12 mouse cellular contexts compared by ENCODE assay signal in genomic region chr1:75214442-75214841, GRCm38 (mm10). TPM values are rescaled to one million over a fixed set of nuclear protein-coding genes. Genes with fewer than 3 reads are reported as not detected.
DNase-seq lines count a peak whose midpoint lies in the region; ATAC-seq and TF ChIP-seq lines count a peak whose summit lies in the region.
"Had no signal": no experiment of that assay in that cellular context is flagged by ENCODE, and none has a peak within 500 bp of the region (broad histone marks: within the 10 kb centered on the region; RNA-seq: fewer than 3 reads in every experiment).

No protein-coding gene starts in this region.

- no peak overlapping the region for H3K4me3 ChIP-seq in lung, embryonic 15.5 days
- H3K4me3 ChIP-seq in brown adipose tissue, adult 24 weeks (ENCODE audit: insufficient read depth, low read depth, low read length): no peak overlapping the region
- no peak overlapping the region for H3K4me3 ChIP-seq in kidney, postnatal 0 days (replicated peaks; ENCODE audit: low read depth, low read length)
- H3K4me3 ChIP-seq in myocyte: no peak overlapping the region
- H3K4me3 ChIP-seq in forebrain, embryonic 11.5 days (ENCODE audit: low read depth, low read length): no peak overlapping the region
- H3K4me3 ChIP-seq: limb, embryonic 13.5 days had no signal

- 0 out of 2 replicates have a peak overlapping the region, but pooled peaks have one; percentile 11 for H3K27ac ChIP-seq in lung, embryonic 15.5 days
- peak overlapping the region; percentile 26; the same call in 1 of the 2 replicates for H3K27ac ChIP-seq in brown adipose tissue, adult 24 weeks (replicated peaks; ENCODE audit: low read depth, low read length)
- peak overlapping the region; percentile 85 for H3K27ac ChIP-seq in kidney, postnatal 0 days
- no peak overlapping the region for H3K27ac ChIP-seq in forebrain, embryonic 11.5 days (ENCODE audit: low read depth, low read length)
- H3K27ac ChIP-seq: limb, embryonic 13.5 days had no signal

- intact Hi-C loops in left cerebral cortex, postnatal 25 days (cut with DNase I): no loop called here

- H3K4me1 ChIP-seq in lung, embryonic 15.5 days: peaks cover 53% of the 10 kb centered on the region
- peaks cover 15% of the 10 kb centered on the region for H3K4me1 ChIP-seq in brown adipose tissue, adult 24 weeks (ENCODE audit: control insufficient read depth, insufficient read depth, insufficient read length, low read length)
- peaks cover 20% of the 10 kb centered on the region for H3K4me1 ChIP-seq in kidney, postnatal 0 days (replicated peaks; ENCODE audit: insufficient read depth, low read length)
- peaks cover 15% of the 10 kb centered on the region for H3K4me1 ChIP-seq in forebrain, embryonic 11.5 days (replicated peaks; ENCODE audit: control insufficient read depth, insufficient read depth, low read length)

- ATAC-seq in lung, embryonic 15.5 days (ENCODE audit: borderline replicate concordance, extremely low read depth, low FRiP score, low TSS enrichment): no peak
- ATAC-seq in kidney, postnatal 0 days (replicated peaks; ENCODE audit: low FRiP score, low read depth): peak; percentile 81
- ATAC-seq in forebrain, embryonic 11.5 days (replicated peaks; ENCODE audit: low FRiP score): no peak

- no peak overlapping the region for H3K4me2 ChIP-seq in lung, embryonic 15.5 days
- H3K4me2 ChIP-seq in kidney, postnatal 0 days (ENCODE audit: low read length): peak overlapping the region; percentile 0; the same call in 1 of the 2 replicates
- peak overlapping the region; percentile 95 for H3K4me2 ChIP-seq in myocyte (ENCODE audit: low read depth)
- H3K4me2 ChIP-seq in forebrain, embryonic 11.5 days (ENCODE audit: low read depth, low read length, severe bottlenecking): no peak overlapping the region
- H3K4me2 ChIP-seq: limb, embryonic 13.5 days had no signal

- DNase-seq in lung, postnatal 14 days: no peak
- DNase-seq in kidney, postnatal 0 days (ENCODE audit: low spot score): peak; percentile 68
- DNase-seq in urinary bladder, postnatal 25 days (ENCODE audit: low spot score): no peak
- DNase-seq in forebrain, embryonic 11.5 days (ENCODE audit: low spot score): no peak
- DNase-seq in left cerebral cortex, postnatal 25 days (ENCODE audit: low spot score in 2 of 2): no peak

- WGBS in lung, embryonic 15.5 days: 46% methylated on average over 2 of the region's 2 CpGs
- 55% methylated on average over 2 of the region's 2 CpGs for WGBS in kidney, postnatal 0 days
- 84% methylated on average over 2 of the region's 2 CpGs for WGBS in forebrain, embryonic 11.5 days

- peaks cover 46% of the 10 kb centered on the region for H3K79me2 ChIP-seq in myocyte (ENCODE audit: control insufficient read depth, insufficient read depth)

- TF ChIP-seq CTCF in kidney, postnatal 0 days (IDR thresholded peaks at IDR 0.05; ENCODE audit: low read depth): no peak

- H3K9me3 ChIP-seq in lung, embryonic 15.5 days: no peaks in the 10 kb centered on the region
- H3K9me3 ChIP-seq in kidney, postnatal 0 days (replicated peaks; ENCODE audit: low read length): no peaks in the 10 kb centered on the region
- H3K9me3 ChIP-seq in forebrain, embryonic 11.5 days (ENCODE audit: control insufficient read depth, low read length): no peaks in the 10 kb centered on the region
- H3K9me3 ChIP-seq: limb, embryonic 13.5 days had no signal

- H3ac ChIP-seq in myocyte (ENCODE audit: control insufficient read depth, insufficient read length): no peak overlapping the region

- H3K9ac ChIP-seq in lung, embryonic 15.5 days: no peak overlapping the region
- H3K9ac ChIP-seq in kidney, postnatal 0 days (ENCODE audit: low read depth, low read length): no peak overlapping the region
- no peak overlapping the region for H3K9ac ChIP-seq in forebrain, embryonic 11.5 days (ENCODE audit: low read length)
- H3K9ac ChIP-seq: limb, embryonic 13.5 days had no signal

- peaks cover 30% of the 10 kb centered on the region; the same call in 1 of the 2 replicates for H3K36me3 ChIP-seq in lung, embryonic 15.5 days
- H3K36me3 ChIP-seq in kidney, postnatal 0 days (ENCODE audit: insufficient read depth, low read length): peaks cover 28% of the 10 kb centered on the region
- peaks cover 22% of the 10 kb centered on the region for H3K36me3 ChIP-seq in myocyte (ENCODE audit: control insufficient read depth, insufficient read depth)
- no peaks in the 10 kb centered on the region; the same call in 1 of the 2 replicates for H3K36me3 ChIP-seq in forebrain, embryonic 11.5 days (ENCODE audit: control insufficient read depth, insufficient read depth, low read length)

- H3K27me3 ChIP-seq in lung, embryonic 15.5 days: peaks cover 26% of the 10 kb centered on the region
- 0 out of 2 replicates have a peak, but pooled peaks cover 6% of the 10 kb centered on the region for H3K27me3 ChIP-seq in kidney, postnatal 0 days (ENCODE audit: insufficient read depth, low read length)
- H3K27me3 ChIP-seq in myocyte (ENCODE audit: control insufficient read depth, insufficient read depth, insufficient read length): no peaks in the 10 kb centered on the region
- peaks cover 27% of the 10 kb centered on the region for H3K27me3 ChIP-seq in forebrain, embryonic 11.5 days (ENCODE audit: control insufficient read depth, insufficient read depth, low read length)

- TF ChIP-seq POLR2A in myocyte (IDR thresholded peaks at IDR 0.05; ENCODE audit: insufficient read length, low read depth): no peak

TF ChIP-seq in myocyte, 11 proteins besides CTCF, POLR2A, EP300 and RAD21:
- TF ChIP-seq SRF (IDR thresholded peaks at IDR 0.05; ENCODE audit: control insufficient read depth, insufficient read length, low read depth) (no peak), REST (IDR thresholded peaks at IDR 0.05; ENCODE audit: insufficient read depth, insufficient read length) (no peak), TCF3 (IDR thresholded peaks at IDR 0.05; ENCODE audit: insufficient read length, low read depth) (no peak), POLR2AphosphoS2 (IDR thresholded peaks at IDR 0.05; ENCODE audit: insufficient read length, low read depth) (peak; percentile 5), TCF12 (IDR thresholded peaks at IDR 0.05; ENCODE audit: insufficient read depth, poor library complexity, severe bottlenecking) (no peak)

RNA-seq across cellular contexts. Expression of gene Stk16, which starts 3.8 kb away (rescaled TPM):
- polyA plus RNA-seq in lung, embryonic 15.5 days (2015; fragmentation: Nextera tagmentation; extraction: Ambion mirVana): 136 and 137 TPM in 2 replicates
- 44.0 and 60.2 TPM in 2 replicates for polyA plus RNA-seq in brown adipose tissue, adult 24 weeks (2012; ENCODE audit: insufficient read depth, insufficient read length, missing spikeins)
- 114 and 122 TPM in 2 replicates for polyA plus RNA-seq in kidney, postnatal 0 days (2015; fragmentation: Nextera tagmentation; extraction: Ambion mirVana)
- polyA plus RNA-seq in myocyte (2012; fragmentation: generic; extraction: Trizol): 86.4 TPM
- 111 and 127 TPM in 2 replicates for polyA plus RNA-seq in forebrain, embryonic 11.5 days (2014; fragmentation: Nextera tagmentation; extraction: Ambion mirVana)
- total RNA-seq in left cerebral cortex, postnatal 25 days (2021): 10 to 100 TPM; 92.2 to 94.4 TPM

RNA-seq across cellular contexts. Expression of gene Glb1l, which starts 3.8 kb away (rescaled TPM):
- polyA plus RNA-seq in lung, embryonic 15.5 days (2015; fragmentation: Nextera tagmentation; extraction: Ambion mirVana): 16.2 and 16.6 TPM in 2 replicates
- 5.3 and 6.3 TPM in 2 replicates for polyA plus RNA-seq in brown adipose tissue, adult 24 weeks (2012; ENCODE audit: insufficient read depth, insufficient read length, missing spikeins)
- polyA plus RNA-seq in kidney, postnatal 0 days (2015; fragmentation: Nextera tagmentation; extraction: Ambion mirVana): 47.4 and 47.6 TPM in 2 replicates
- 2.0 TPM for polyA plus RNA-seq in myocyte (2012; fragmentation: generic; extraction: Trizol)
- polyA plus RNA-seq in forebrain, embryonic 11.5 days (2014; fragmentation: Nextera tagmentation; extraction: Ambion mirVana): 18.5 and 20.9 TPM in 2 replicates
- total RNA-seq in left cerebral cortex, postnatal 25 days (2021): 10 to 100 TPM; 14.3 to 15.4 TPM

RNA-seq across cellular contexts. Expression of gene Tuba4a, which starts 5.2 kb away (rescaled TPM):
- 35.8 and 44.9 TPM in 2 replicates for polyA plus RNA-seq in lung, embryonic 15.5 days (2015; fragmentation: Nextera tagmentation; extraction: Ambion mirVana)
- polyA plus RNA-seq in brown adipose tissue, adult 24 weeks (2012; ENCODE audit: insufficient read depth, insufficient read length, missing spikeins): 78.7 and 108 TPM in 2 replicates
- 171 and 200 TPM in 2 replicates for polyA plus RNA-seq in kidney, postnatal 0 days (2015; fragmentation: Nextera tagmentation; extraction: Ambion mirVana)
- 210 TPM for polyA plus RNA-seq in myocyte (2012; fragmentation: generic; extraction: Trizol)
- 11.4 and 12.9 TPM in 2 replicates for polyA plus RNA-seq in forebrain, embryonic 11.5 days (2014; fragmentation: Nextera tagmentation; extraction: Ambion mirVana)
- total RNA-seq in left cerebral cortex, postnatal 25 days (2021): 100 to 1,000 TPM; 682 to 699 TPM

RNA-seq across cellular contexts. Expression of gene A630095N17Rik, which starts 17.5 kb away (rescaled TPM):
- not detected in 2 replicates for polyA plus RNA-seq in lung, embryonic 15.5 days (2015; fragmentation: Nextera tagmentation; extraction: Ambion mirVana)
- not detected in 2 replicates for polyA plus RNA-seq in brown adipose tissue, adult 24 weeks (2012; ENCODE audit: insufficient read depth, insufficient read length, missing spikeins)
- 0.18 TPM in 1 of 2 replicates, not detected in the other for polyA plus RNA-seq in kidney, postnatal 0 days (2015; fragmentation: Nextera tagmentation; extraction: Ambion mirVana)
- 0.11 TPM for polyA plus RNA-seq in myocyte (2012; fragmentation: generic; extraction: Trizol)
- polyA plus RNA-seq in forebrain, embryonic 11.5 days (2014; fragmentation: Nextera tagmentation; extraction: Ambion mirVana): not detected in 2 replicates
- not detected for total RNA-seq in left cerebral cortex, postnatal 25 days (2021)
- total RNA-seq: adrenal gland, postnatal 25 days; ES-E14 had no signal
- polyA plus RNA-seq: gonadal fat pad, adult 2 months; limb, embryonic 13.5 days had no signal

RNA-seq across cellular contexts. Expression of gene Dnajb2, which starts 21.8 kb away (rescaled TPM):
- polyA plus RNA-seq in lung, embryonic 15.5 days (2015; fragmentation: Nextera tagmentation; extraction: Ambion mirVana): 30.8 and 33.3 TPM in 2 replicates
- 39.6 and 65.4 TPM in 2 replicates for polyA plus RNA-seq in brown adipose tissue, adult 24 weeks (2012; ENCODE audit: insufficient read depth, insufficient read length, missing spikeins)
- polyA plus RNA-seq in kidney, postnatal 0 days (2015; fragmentation: Nextera tagmentation; extraction: Ambion mirVana): 30.4 and 31.3 TPM in 2 replicates
- polyA plus RNA-seq in myocyte (2012; fragmentation: generic; extraction: Trizol): 54.1 TPM
- 22.2 and 22.6 TPM in 2 replicates for polyA plus RNA-seq in forebrain, embryonic 11.5 days (2014; fragmentation: Nextera tagmentation; extraction: Ambion mirVana)
- 10 to 100 TPM; 86.2 to 91.0 TPM for total RNA-seq in left cerebral cortex, postnatal 25 days (2021)

Comparison
In these comparisons a context has a peak if more than half of its experiments do, and no peak if none do; other contexts are left out.
1. H3K4me2 ChIP-seq: peak in kidney, postnatal 0 days (single experiment) and myocyte (single experiment); none in lung, embryonic 15.5 days (single experiment) and forebrain, embryonic 11.5 days (single experiment).